Mouse (Mus musculus) thymus, postnatal 14 days (tissue): Measurements from ENCODE around the gene Tmem236.

Experiments used
- DNase-seq: peaks from one replicate; pipeline ENCODE4 v3.0.0; 2021

Gene Tmem236

DNA sequence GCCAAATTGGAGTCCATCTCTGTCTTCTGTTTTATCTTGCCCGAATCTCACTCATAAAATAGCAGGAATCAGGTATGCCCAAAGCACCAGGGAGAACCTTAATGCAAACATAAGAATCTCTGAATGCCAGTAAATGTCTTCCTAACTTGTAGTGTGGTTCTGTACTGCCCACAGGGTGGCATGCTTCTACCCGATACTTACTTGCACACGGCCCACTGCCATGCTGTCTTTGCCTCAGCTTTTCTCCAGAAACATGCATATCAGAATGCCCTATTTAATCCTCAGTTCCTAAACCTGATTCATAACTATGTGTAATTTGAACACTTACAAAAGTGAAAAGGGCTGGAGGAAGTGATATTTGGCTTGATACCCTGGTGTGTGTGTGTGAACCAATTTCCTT, 77.6 kb downstream of the Tmem236 start:
- DNase-seq = no peak

DNA sequence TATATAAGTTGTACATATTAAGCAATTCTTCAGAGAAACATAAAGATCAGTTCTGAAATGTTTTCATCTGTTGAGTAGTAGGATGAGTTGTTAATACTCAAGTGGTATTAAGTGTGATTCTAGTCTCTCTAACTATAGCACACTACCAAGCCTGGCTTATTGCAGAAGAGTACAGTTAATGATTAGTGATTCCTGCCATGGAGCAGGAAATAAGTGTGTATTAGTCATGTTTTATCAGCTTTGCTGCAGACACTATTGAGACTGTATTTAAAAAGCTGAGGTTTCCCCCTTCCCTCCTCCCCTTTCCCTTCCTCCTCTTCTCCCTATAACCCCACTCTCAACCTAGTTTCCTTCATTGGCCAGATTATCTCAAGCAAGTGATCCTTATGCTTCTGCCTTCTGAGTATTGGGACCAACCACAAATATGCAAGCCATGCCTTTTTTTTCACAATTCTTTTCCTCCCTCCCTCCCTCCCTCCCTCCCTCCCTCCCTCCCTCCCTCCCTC, 84.1 kb downstream of the Tmem236 start:
- DNase-seq = no peak

DNA sequence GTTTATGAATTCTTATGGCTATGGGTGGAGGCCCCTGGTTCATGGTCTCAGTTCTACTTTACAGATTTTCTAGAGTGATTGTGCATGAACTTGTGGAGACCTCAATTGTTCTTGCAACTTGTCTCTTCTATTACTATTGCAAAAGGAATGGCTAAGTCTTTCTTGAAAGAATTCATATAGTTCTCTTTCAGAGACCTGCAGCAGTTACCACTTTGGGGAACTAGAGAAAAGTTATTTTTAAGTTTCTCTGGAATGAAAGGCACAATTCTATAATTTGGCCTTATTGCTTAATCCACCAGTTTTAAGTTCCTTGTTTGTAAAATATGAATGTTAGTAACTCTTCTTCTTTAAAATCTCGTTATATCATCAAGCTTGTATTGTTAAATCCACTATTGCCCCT, 87.8 kb downstream of the Tmem236 start:
- no peak for DNase-seq

DNA sequence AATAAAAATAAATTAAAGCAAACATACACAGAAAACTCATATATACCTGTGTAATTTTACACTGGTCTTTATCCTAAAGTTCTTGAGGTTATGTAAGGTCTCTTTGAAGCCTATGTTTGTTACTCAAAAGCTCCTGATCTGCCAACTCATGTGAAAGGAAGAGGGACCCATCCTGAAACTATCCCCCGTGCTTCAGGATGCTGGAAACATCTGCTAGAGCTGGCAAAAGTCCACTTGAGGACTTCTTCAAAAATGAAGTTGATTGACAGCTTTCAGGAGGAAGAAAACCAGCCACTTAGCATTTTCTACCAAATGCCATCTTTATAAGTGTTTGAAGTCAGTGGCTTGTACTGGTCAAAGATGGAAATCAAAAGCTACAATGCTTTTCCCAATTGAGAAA, 94.8 kb downstream of the Tmem236 start:
- no peak for DNase-seq
